Mouse (Mus musculus): ENCODE results near the gene Cela1. TPM values are rescaled to one million over a fixed set of nuclear protein-coding genes. Genes with fewer than 3 reads are reported as not detected.

The Cela1 gene
- polyA plus RNA-seq, 1 experiment, result 13.7 TPM

DNA sequence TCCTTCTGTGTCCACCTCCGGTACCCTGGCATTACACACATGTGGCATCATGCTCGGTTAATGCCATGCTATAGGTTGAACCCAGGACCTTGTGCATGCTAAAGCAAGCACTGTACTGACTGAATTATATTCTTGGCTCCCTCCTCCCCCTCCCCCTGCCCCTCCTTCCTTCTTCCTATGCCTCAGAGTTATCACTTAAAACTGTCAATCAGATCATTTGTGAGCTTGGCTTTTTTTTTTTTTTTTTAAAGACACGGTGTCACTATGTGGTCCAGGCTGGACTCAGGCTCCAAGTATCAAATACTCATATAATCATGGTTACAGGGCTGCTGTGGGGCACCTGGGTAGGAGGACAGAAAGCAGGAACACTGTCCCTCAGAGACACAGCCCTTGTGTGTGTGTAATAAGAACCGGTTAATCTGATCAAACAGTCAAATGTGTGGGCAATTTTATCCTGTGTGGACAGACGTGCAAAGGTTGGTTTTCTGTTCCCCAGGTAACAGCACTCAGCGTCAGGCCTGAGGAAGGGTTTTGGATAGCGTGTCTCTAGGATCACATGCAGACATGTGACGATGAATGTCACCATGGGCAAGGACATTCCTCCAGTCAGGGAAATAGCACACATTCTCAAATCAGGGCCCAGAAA is 20.8 kb upstream of the Cela1 start:
- no peak for DNase-seq (ENCODE audit: low read depth, low spot score)
- WGBS, result 50% methylated on average over 8 of the region's 8 CpGs

DNA sequence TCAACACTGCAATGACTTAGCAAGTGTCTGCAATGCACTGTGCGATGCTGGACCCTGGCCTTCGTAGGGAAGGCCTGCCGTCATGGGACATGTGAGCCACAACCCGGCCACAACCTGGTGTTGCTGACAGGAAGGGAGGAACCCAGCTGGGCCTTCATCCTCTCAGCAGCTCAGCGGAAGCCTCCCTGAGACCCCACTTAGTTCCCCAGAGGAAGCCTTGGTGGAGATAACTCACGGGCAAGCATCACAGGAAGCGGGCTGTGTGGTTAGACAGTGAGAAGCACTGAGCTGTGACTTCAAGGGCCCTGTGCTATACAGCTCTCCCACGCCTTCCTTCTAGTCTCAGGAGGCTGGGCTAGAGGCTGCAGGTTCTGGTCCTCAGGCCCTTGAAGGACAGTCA is 18.5 kb upstream of the Cela1 start:
- DNase-seq (ENCODE audit: low read depth, low spot score), result no peak
- 81% methylated on average over 8 of the region's 8 CpGs for WGBS

DNA sequence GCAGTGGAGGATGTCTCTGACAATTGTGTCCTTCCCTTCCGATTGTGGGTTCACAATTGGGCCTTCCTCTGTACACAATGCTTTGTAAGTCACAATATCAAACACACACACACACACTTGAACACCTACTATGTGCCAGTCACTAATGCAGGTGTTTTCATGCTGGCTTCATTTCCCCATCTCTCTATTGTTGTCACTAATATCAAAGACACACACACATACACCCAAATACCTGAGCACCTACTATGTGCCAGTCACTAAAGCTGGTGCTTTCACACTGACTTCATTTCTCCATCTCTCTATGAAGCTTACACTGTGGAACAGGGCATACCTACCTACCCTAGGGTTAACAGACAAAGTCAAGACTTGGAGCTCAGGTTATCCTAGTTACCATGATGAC is 17.7 kb upstream of the Cela1 start:
- WGBS, result 70% methylated on average over 1 of the region's 1 CpGs

DNA sequence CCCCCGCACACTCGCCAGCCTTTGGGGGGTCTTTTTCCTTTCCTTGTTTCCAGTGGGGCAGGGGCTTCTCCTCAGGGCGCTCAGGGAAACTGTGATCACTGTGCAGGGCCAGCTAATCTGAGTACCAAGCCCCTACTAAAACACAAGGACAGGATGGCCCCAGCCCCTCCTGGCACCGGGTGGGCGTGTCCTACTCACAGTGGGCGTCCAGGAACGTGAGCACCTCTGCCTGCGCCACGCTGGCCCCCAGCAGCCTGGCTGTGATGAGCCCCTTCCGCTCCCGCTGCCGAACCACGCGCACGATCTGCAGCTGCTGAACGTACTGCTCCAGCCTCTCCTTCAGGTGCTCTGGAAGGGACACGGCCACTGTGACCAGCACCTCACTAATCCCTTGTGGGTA is 16.2 kb upstream of the Cela1 start:
- WGBS, result 70% methylated on average over 17 of the region's 17 CpGs
- DNase-seq (ENCODE audit: low read depth, low spot score), result no peak

More for the DNA sequence above, 17.7 kb upstream of the Cela1 start:
- no peak for DNase-seq (ENCODE audit: low read depth, low spot score)

DNA sequence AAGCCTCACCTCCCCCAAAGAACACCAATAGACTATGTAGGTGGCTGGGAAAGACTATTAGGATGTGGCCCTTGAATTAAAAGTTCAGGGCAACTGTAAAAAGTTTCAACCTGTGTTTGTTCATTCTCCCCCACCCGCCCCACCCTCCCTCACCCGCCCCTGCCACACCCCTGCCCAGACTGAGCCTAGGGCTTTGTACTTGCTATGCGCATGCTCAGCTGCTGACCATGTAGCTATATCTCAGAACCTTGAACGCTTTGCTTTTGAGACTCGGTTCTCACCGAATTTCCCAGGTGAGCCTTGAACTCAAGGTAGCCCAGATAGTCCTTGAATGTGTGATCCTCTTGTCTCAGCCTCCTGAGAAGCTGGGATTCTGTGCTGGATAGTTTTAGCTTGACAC is 14.1 kb upstream of the Cela1 start:
- no peak for DNase-seq (ENCODE audit: low read depth, low spot score)
- 32% methylated on average over 6 of the region's 6 CpGs for WGBS

DNA sequence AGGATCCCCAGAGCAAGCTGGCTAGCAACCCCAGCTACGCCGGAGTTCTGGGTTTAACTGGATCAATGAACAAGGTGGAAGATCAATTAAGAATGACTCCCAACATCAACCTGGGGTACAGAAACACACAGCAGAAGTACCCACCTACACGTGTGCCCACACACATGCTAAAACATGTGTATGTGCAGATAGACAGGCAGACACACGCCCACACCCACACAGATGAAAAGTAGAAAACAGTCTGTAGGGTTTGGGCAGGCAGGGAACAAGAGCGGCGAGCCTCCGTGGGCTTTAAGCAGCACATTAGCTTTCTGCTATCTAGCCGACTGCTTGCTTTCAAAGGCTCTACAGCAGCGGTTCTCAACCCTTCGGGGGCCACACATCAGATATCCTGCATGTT is 13.4 kb upstream of the Cela1 start:
- 42% methylated on average over 10 of the region's 10 CpGs for WGBS
- DNase-seq (ENCODE audit: low read depth, low spot score), result no peak

- WGBS, result 20% methylated on average over 5 of the region's 5 CpGs
- no peak for DNase-seq (ENCODE audit: low read depth, low spot score)
Observed at GRCm38 (mm10) chr15:100700424-100700823, 12.7 kb upstream of the Cela1 start.

- DNase-seq (ENCODE audit: low read depth, low spot score), result no peak
- WGBS, result 62% methylated on average over 6 of the region's 6 CpGs
Observed at GRCm38 (mm10) chr15:100699386-100699785, 11.7 kb upstream of the Cela1 start.

- DNase-seq (ENCODE audit: low read depth, low spot score), result no peak
- 87% methylated on average over 10 of the region's 10 CpGs for WGBS
Observed at GRCm38 (mm10) chr15:100698078-100698477, 10.4 kb upstream of the Cela1 start.

DNA sequence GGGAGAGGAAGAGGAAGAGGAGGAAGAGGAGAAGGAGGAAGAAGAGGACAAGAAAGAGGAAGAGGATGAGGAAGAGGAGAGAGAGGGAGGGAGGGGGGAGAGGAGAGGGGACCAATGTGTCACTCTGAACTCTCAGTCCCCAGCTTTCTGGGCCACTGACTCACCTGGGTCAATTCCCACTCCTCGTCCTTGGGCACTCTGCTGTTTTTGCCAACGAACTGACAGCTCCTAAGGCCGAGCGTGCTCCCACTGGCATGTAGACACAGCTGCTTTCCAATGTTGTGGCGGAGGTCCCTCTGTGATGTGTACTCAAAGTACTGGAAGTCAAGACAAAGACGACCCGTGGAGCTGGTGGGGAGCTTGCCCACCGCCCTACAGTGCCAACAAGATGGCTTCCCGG is 6.7 kb upstream of the Cela1 start:
- 92% methylated on average over 9 of the region's 9 CpGs for WGBS
- DNase-seq (ENCODE audit: low read depth, low spot score), result no peak

GRCm38 (mm10) chr15:100691990-100692389 is 4.3 kb upstream of the Cela1 start:
- no peak for DNase-seq (ENCODE audit: low read depth, low spot score)
- 67% methylated on average over 3 of the region's 3 CpGs for WGBS

DNA sequence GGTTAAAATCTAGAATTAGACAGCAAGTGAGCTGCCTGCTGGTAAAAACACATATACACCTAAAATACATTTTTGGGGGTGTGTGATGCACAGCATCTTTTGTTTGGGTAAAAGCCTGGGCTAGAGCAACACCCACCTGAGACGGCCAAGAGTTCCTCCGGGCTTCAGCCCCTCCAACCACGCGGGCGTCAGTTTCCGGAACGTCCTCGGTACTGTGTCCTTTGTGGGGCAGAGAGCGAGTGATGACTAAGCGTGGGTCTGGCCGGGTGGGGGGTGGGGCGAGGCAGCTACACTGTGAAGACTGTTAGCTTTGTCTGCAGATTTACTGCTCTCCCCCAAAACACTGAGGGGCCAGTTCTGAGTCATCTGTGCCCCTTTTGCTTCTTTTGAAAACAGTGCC is 732 bp downstream of the Cela1 start:
- 6% methylated on average over 12 of the region's 12 CpGs for WGBS
- DNase-seq (ENCODE audit: low read depth, low spot score), result no peak

- 63% methylated on average over 6 of the region's 6 CpGs for WGBS
- no peak for DNase-seq (ENCODE audit: low read depth, low spot score)
Observed at GRCm38 (mm10) chr15:100686434-100686833, 1.3 kb downstream of the Cela1 start.

- no peak for DNase-seq (ENCODE audit: low read depth, low spot score)
- 51% methylated on average over 8 of the region's 8 CpGs for WGBS
Observed at GRCm38 (mm10) chr15:100685849-100686248, 1.9 kb downstream of the Cela1 start.

GRCm38 (mm10) chr15:100685255-100685654 is 2.5 kb downstream of the Cela1 start:
- 29% methylated on average over 13 of the region's 13 CpGs for WGBS
- DNase-seq (ENCODE audit: low read depth, low spot score), result no peak

DNA sequence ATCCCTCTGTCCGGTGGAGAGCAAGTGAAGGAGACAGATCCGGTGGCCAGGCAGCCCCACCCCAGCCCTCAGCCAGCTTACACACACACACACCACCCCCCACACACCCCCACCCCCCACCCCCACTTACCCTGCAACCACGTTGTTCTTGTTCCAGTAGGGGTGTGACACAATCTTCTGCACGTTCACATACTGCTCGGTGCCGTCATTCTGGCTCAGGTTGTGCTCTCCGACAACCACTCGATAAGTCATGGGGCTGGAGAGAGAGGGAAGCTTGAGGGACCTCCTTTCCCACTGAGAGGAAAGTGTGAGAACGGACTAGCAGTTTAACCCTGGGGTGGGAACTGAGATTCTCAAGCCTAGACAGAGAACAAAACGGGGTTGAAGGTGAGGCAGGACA is 3.3 kb downstream of the Cela1 start:
- 60% methylated on average over 10 of the region's 10 CpGs for WGBS
- no peak for DNase-seq (ENCODE audit: low read depth, low spot score)

DNA sequence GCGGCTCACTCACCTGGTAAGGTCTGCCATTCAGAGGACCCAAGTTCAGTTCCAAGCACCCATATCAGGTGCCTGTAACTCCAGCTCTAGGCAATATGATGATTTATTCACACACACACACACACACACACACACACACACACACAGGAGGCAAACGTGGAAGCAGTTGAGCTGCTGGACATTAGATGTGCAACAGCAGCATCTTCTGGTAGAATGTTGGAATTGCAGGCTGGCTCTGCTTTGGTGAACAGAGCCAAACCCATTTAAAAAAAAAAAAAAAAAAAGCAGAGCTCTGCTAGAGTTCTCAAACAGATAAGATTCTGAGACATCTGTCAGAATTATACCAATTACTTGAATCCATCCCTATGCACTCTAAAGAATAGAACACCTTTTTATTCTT is 4.7 kb downstream of the Cela1 start:
- peak; percentile 81 for DNase-seq (ENCODE audit: low read depth, low spot score)
- 46% methylated on average over 2 of the region's 2 CpGs for WGBS

- WGBS, result 66% methylated on average over 7 of the region's 7 CpGs
- DNase-seq (ENCODE audit: low read depth, low spot score), result no peak
Observed at GRCm38 (mm10) chr15:100681770-100682169, 6.0 kb downstream of the Cela1 start.

DNA sequence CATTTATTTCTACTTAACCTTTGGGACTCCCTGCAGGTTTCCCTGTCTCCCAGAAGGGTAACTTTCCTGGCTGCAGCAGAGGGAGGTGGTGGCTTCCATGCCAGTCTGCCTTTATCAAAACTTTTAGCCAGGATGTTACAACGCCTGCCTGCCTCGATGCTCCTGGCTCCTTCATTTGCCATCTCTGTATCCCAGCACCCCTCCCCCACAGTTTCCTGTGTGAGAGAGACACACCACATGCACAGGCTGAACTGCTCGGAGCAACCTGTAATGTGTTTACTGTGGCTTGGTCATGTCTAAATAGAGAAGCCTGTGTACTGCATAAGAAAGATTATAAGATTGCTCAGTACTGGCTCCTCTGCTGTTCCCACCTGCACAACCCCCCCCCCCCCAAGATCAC is 7.3 kb downstream of the Cela1 start:
- 44% methylated on average over 3 of the region's 3 CpGs for WGBS
- DNase-seq (ENCODE audit: low read depth, low spot score), result no peak

DNA sequence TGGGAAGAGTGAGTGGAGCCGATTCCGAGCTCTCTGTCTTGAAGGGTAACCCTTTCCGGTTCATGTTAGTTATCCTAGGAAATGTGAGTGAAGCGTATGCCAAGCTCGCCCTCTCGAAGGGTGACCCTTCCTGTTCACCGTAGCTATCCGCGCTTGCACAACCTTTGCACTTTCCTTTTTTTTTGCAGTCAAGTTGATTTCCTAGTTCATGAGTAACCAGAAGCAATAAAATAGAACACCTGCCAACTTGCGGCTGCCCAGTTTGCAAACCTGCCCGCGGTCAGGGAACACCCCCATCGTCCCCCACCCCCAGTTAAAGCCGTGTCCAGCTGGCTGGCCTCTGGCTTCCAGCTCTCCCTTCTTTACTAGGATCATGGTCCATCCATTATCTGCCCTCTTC is 8.7 kb downstream of the Cela1 start:
- WGBS, result 27% methylated on average over 14 of the region's 14 CpGs
- peak; percentile 90 for DNase-seq (ENCODE audit: low read depth, low spot score)

DNA sequence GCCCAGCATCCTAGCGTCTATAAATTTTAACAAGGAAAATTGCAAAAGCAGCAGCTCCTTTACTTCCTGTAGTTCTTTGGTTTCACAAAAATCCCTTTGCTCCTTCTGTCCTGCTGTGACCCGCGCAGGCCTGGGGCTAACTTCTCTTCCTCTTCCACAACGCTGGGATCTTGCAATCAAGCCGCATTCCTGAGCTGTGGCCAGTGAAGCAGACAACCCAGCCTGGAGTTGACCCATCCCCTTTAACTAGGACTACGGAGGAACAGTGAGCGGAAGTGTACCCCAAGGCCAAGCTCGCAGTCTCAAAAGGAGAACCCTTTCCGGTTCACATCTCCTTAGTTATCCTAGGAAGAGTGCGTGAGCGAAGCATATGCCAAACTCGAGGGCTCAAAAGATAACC is 9.1 kb downstream of the Cela1 start:
- no peak for DNase-seq (ENCODE audit: low read depth, low spot score)
- 22% methylated on average over 12 of the region's 12 CpGs for WGBS

DNA sequence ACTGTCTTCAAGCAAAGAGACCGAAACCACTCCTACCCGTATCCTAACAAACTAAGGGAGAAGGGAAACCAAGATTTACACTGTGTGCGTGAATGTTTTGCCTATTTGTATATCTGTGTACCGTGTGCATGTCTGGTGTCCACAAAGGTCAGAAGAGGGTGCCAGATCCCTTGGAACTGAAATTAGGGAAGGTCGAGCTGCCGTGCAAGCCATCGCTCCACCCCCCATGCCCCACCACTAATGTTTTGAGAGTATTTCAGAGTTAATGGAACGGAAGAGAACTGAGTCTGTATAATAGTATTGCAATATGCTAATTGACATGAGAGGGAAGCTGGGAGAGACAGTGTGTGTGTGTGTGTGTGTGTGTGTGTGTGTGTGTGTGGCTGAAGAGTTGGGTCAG is 10.0 kb downstream of the Cela1 start:
- DNase-seq (ENCODE audit: low read depth, low spot score), result no peak
- 88% methylated on average over 8 of the region's 8 CpGs for WGBS
